Comparison of ENCODE assay signal across 8 mouse cellular contexts in genomic region chr17:56305826-56306225, GRCm38 (mm10). TPM values are rescaled to one million over a fixed set of nuclear protein-coding genes. Genes with fewer than 3 reads are reported as not detected.
DNase-seq lines count a peak whose midpoint lies in the region; ATAC-seq and TF ChIP-seq lines count a peak whose summit lies in the region.

No protein-coding gene starts in this region.

- in situ Hi-C loops in ES-E14 (cut with MboI; ENCODE audit: low sequenced_read_pairs in 2 of 2, unreplicated experiment in 2 of 2): no loop called here

- intact Hi-C loops in heart, adult 2 months (cut with DNase I): loop anchor here (2.0 kb wide), 2 partner anchors 15 to 19 kb away; no protein-coding TSS in a partner anchor
- intact Hi-C loops in heart, postnatal 14 days (cut with DNase I): loop anchor here (2.0 kb wide), 1 partner anchor 15 kb away; no protein-coding TSS in a partner anchor

- peaks cover 1% of the 10 kb centered on the region; the same call in 1 of the 2 replicates for H3K4me1 ChIP-seq in heart, adult 2 months (ENCODE audit: control insufficient read depth, insufficient read depth, low read length)
- peaks cover 4 to 27% of the 10 kb centered on the region in 2 experiments; a peak in 3 of 4 replicates for H3K4me1 ChIP-seq in ES-E14 (ENCODE audit: control insufficient read depth in 2 of 2, insufficient read depth in 2 of 2, low read length in 2 of 2, poor library complexity in 1 of 2)
- peaks cover 51% of the 10 kb centered on the region for H3K4me1 ChIP-seq in limb, embryonic 15.5 days

- TF ChIP-seq POLR2A in heart, adult 2 months (IDR thresholded peaks at IDR 0.05; ENCODE audit: insufficient read depth, low read depth, low read length): no peak

- no peaks in the 10 kb centered on the region for H3K79me2 ChIP-seq in heart, adult 2 months (replicated peaks; ENCODE audit: control insufficient read depth, insufficient read depth, low read length)

- peak; percentile 64 for TF ChIP-seq CTCF in heart, adult 2 months (IDR thresholded peaks at IDR 0.05)

- no peak overlapping the region for H3K4me3 ChIP-seq in heart, adult 2 months
- H3K4me3 ChIP-seq in ES-E14 (ENCODE audit: insufficient read depth in 1 of 2, low read depth in 1 of 2, low read length in 2 of 2, poor library complexity in 1 of 2, severe bottlenecking in 1 of 2): peak overlapping the region; percentile 6 to 91; a peak in 2 of 4 replicates
- peak overlapping the region; percentile 70 for H3K4me3 ChIP-seq in limb, embryonic 15.5 days

- TF ChIP-seq EP300 in heart, adult 2 months (IDR thresholded peaks at IDR 0.05; ENCODE audit: insufficient read depth, low read depth, low read length): no peak

- 57% methylated on average over 8 of the region's 8 CpGs for WGBS in heart, adult 2 months
- WGBS in limb, embryonic 15.5 days: 52% methylated on average over 8 of the region's 8 CpGs

- H3K27ac ChIP-seq in heart, adult 2 months: no peak overlapping the region
- no peak overlapping the region for H3K27ac ChIP-seq in ES-E14 (ENCODE audit: insufficient read depth, low read depth, low read length, poor library complexity, severe bottlenecking)
- peak overlapping the region; percentile 57; the same call in 1 of the 2 replicates for H3K27ac ChIP-seq in limb, embryonic 15.5 days

- no peaks in the 10 kb centered on the region for H3K27me3 ChIP-seq in heart, adult 2 months (ENCODE audit: control insufficient read depth, insufficient read depth, low read length)
- H3K27me3 ChIP-seq in limb, embryonic 15.5 days: no peaks in the 10 kb centered on the region

- no peak for DNase-seq in heart, adult 2 months
- DNase-seq in heart, adult 8-10 months (ENCODE audit: low spot score): no peak
- no peak for DNase-seq in ES-E14 (ENCODE audit: low read depth, low spot score)
- peak; percentile 37 to 44 for DNase-seq in heart, postnatal 14 days
- DNase-seq in thymus, postnatal 36 days: peak; percentile 46 to 59
- DNase-seq in right cerebral cortex, postnatal 14 days: no peak

- no peak overlapping the region for H3K9ac ChIP-seq in heart, adult 2 months (ENCODE audit: low read depth, low read length)
- H3K9ac ChIP-seq in ES-E14 (ENCODE audit: insufficient read depth, low read depth, low read length, poor library complexity, severe bottlenecking): no peak overlapping the region
- no peak overlapping the region for H3K9ac ChIP-seq in limb, embryonic 15.5 days

- H3K36me3 ChIP-seq in heart, adult 2 months (ENCODE audit: control insufficient read depth, insufficient read depth, low read length): no peaks in the 10 kb centered on the region
- peaks cover 59% of the 10 kb centered on the region for H3K36me3 ChIP-seq in ES-E14 (ENCODE audit: control insufficient read depth, insufficient read depth, low read length, poor library complexity, severe bottlenecking)
- H3K36me3 ChIP-seq in limb, embryonic 15.5 days: peaks cover 52% of the 10 kb centered on the region

- no peak for ATAC-seq in limb, embryonic 15.5 days (ENCODE audit: insufficient number of reproducible peaks, low FRiP score, low TSS enrichment, low read depth)
- no peak for ATAC-seq in megakaryocyte progenitor cell, adult 5-6 weeks (replicated peaks; ENCODE audit: poor library complexity)

- H3K4me2 ChIP-seq in limb, embryonic 15.5 days: peak overlapping the region; percentile 99

- no peaks in the 10 kb centered on the region for H3K9me3 ChIP-seq in ES-E14 (ENCODE audit: control insufficient read depth, insufficient read depth, low read depth, low read length)
- no peaks in the 10 kb centered on the region for H3K9me3 ChIP-seq in limb, embryonic 15.5 days

TF ChIP-seq in ES-E14, 5 proteins besides CTCF, POLR2A, EP300 and RAD21:
- TF ChIP-seq ZC3H11A (IDR thresholded peaks at IDR 0.05; ENCODE audit: borderline replicate concordance, low read depth, low read length) (no peak), HCFC1 (IDR thresholded peaks at IDR 0.05; ENCODE audit: borderline replicate concordance, insufficient read depth, low read length) (no peak), CHD2 (IDR thresholded peaks at IDR 0.05; ENCODE audit: low read depth, low read length) (no peak), ZNF384 (IDR thresholded peaks at IDR 0.05; ENCODE audit: low read depth, low read length) (no peak), MAFK (IDR thresholded peaks at IDR 0.05; ENCODE audit: insufficient read depth, low read depth, low read length) (no peak)

RNA-seq across cellular contexts. Expression of gene Uhrf1, which starts 2.7 kb away (rescaled TPM):
- total RNA-seq in heart, adult 2 months (2021): 1 to 10 TPM; 2.0 to 2.4 TPM
- polyA plus RNA-seq in heart, adult 2 months (2012; rRNA removed): 0.85 and 1.2 TPM in 2 replicates
- total RNA-seq in heart, adult 8-10 months (2022): 1 to 10 TPM; 1.5 to 2.6 (median 2.2) TPM
- 238 and 265 TPM in 2 replicates for total RNA-seq in ES-E14 (2012; rRNA removed)
- 10 to 100 TPM in 1 of 2 experiments, 1 to 10 TPM in 1; 4.8 to 12.2 TPM for total RNA-seq in heart, postnatal 14 days (2021)
- polyA plus RNA-seq in limb, embryonic 15.5 days (2015; fragmentation: Nextera tagmentation; extraction: Ambion mirVana): 107 and 108 TPM in 2 replicates
- total RNA-seq in megakaryocyte progenitor cell, adult 5-6 weeks (2015): 67.8 and 80.7 TPM in 2 replicates
- total RNA-seq in megakaryocyte progenitor cell, adult 5-6 weeks (2017): 151 and 160 TPM in 2 replicates

RNA-seq across cellular contexts. Expression of gene Arrdc5, which starts 5.7 kb away (rescaled TPM):
- total RNA-seq in heart, adult 2 months (2021): not detected
- polyA plus RNA-seq in heart, adult 2 months (2012; rRNA removed): 0.32 TPM in 1 of 2 replicates, not detected in the other
- total RNA-seq in heart, adult 8-10 months (2022): under 1 TPM in 1 of 4 experiments, not detected in 3; 0.41 TPM
- total RNA-seq in ES-E14 (2012; rRNA removed): 0.21 TPM in 1 of 2 replicates, not detected in the other
- under 1 TPM in 1 of 2 experiments, not detected in 1; 0.36 TPM for total RNA-seq in heart, postnatal 14 days (2021)
- polyA plus RNA-seq in limb, embryonic 15.5 days (2015; fragmentation: Nextera tagmentation; extraction: Ambion mirVana): not detected in 2 replicates
- total RNA-seq in megakaryocyte progenitor cell, adult 5-6 weeks (2015): not detected in 2 replicates
- not detected in 2 replicates for total RNA-seq in megakaryocyte progenitor cell, adult 5-6 weeks (2017)

RNA-seq across cellular contexts. Expression of gene Plin3, which starts 13.2 kb away (rescaled TPM):
- 100 to 1,000 TPM; 160 to 221 TPM for total RNA-seq in heart, adult 2 months (2021)
- polyA plus RNA-seq in heart, adult 2 months (2012; rRNA removed): 65.6 and 66.2 TPM in 2 replicates
- 100 to 1,000 TPM; 172 to 233 (median 219) TPM for total RNA-seq in heart, adult 8-10 months (2022)
- total RNA-seq in ES-E14 (2012; rRNA removed): 40.5 and 53.9 TPM in 2 replicates
- 100 to 1,000 TPM; 115 to 133 TPM for total RNA-seq in heart, postnatal 14 days (2021)
- polyA plus RNA-seq in limb, embryonic 15.5 days (2015; fragmentation: Nextera tagmentation; extraction: Ambion mirVana): 94.2 and 114 TPM in 2 replicates
- 7.3 and 8.1 TPM in 2 replicates for total RNA-seq in megakaryocyte progenitor cell, adult 5-6 weeks (2015)
- total RNA-seq in megakaryocyte progenitor cell, adult 5-6 weeks (2017): 28.1 TPM in 2 replicates

RNA-seq across cellular contexts. Expression of gene Kdm4b, which starts 20.0 kb away (rescaled TPM):
- 10 to 100 TPM; 26.2 to 36.1 TPM for total RNA-seq in heart, adult 2 months (2021)
- 23.0 and 29.7 TPM in 2 replicates for polyA plus RNA-seq in heart, adult 2 months (2012; rRNA removed)
- 10 to 100 TPM; 29.0 to 34.4 (median 32.4) TPM for total RNA-seq in heart, adult 8-10 months (2022)
- 21.1 and 43.7 TPM in 2 replicates for total RNA-seq in ES-E14 (2012; rRNA removed)
- total RNA-seq in heart, postnatal 14 days (2021): 10 to 100 TPM; 44.3 to 44.9 TPM
- polyA plus RNA-seq in limb, embryonic 15.5 days (2015; fragmentation: Nextera tagmentation; extraction: Ambion mirVana): 35.9 and 37.3 TPM in 2 replicates
- total RNA-seq in megakaryocyte progenitor cell, adult 5-6 weeks (2015): 6.7 and 8.5 TPM in 2 replicates
- 5.9 and 7.3 TPM in 2 replicates for total RNA-seq in megakaryocyte progenitor cell, adult 5-6 weeks (2017)

RNA-seq across cellular contexts. Expression of gene Ticam1, which starts 29.2 kb away (rescaled TPM):
- total RNA-seq in heart, adult 2 months (2021): 1 to 10 TPM; 8.0 TPM
- 16.8 and 18.0 TPM in 2 replicates for polyA plus RNA-seq in heart, adult 2 months (2012; rRNA removed)
- 1 to 10 TPM; 6.9 to 9.5 (median 8.1) TPM for total RNA-seq in heart, adult 8-10 months (2022)
- total RNA-seq in ES-E14 (2012; rRNA removed): 2.4 and 2.8 TPM in 2 replicates
- 10 to 100 TPM in 1 of 2 experiments, 1 to 10 TPM in 1; 9.5 to 11.4 TPM for total RNA-seq in heart, postnatal 14 days (2021)
- 7.1 and 8.6 TPM in 2 replicates for polyA plus RNA-seq in limb, embryonic 15.5 days (2015; fragmentation: Nextera tagmentation; extraction: Ambion mirVana)
- total RNA-seq in megakaryocyte progenitor cell, adult 5-6 weeks (2015): 9.0 and 11.4 TPM in 2 replicates
- 3.0 and 4.1 TPM in 2 replicates for total RNA-seq in megakaryocyte progenitor cell, adult 5-6 weeks (2017)

Comparison
In these comparisons a context has a peak if more than half of its experiments do, and no peak if none do; other contexts are left out.
1. DNase-seq: peak in heart, postnatal 14 days (2 of 2) and thymus, postnatal 36 days (2 of 2); none in heart, adult 2 months (0 of 2), heart, adult 8-10 months (single experiment), ES-E14 (single experiment) and right cerebral cortex, postnatal 14 days (single experiment).
2. RNA of gene Uhrf1, which starts 2.7 kb away (total RNA-seq): 238 to 265 TPM in ES-E14 and 67.8 to 160 TPM in megakaryocyte progenitor cell, adult 5-6 weeks; 4.8 to 12.2 TPM in heart, postnatal 14 days, 2.0 to 2.4 TPM in heart, adult 2 months and 1.5 to 2.6 TPM in heart, adult 8-10 months; every median in the first group is over 4 times any median in the second.